Mouse (Mus musculus): ENCODE results near the gene Kmt2b.

GRCm38 (mm10) chr7:30550603-30551002 lies 37.9 kb downstream of the Kmt2b start:
- TF ChIP-seq POLR2A (IDR thresholded peaks at IDR 0.05; ENCODE audit: control insufficient read depth, low read depth, low read length) (no peak), CTCF (IDR thresholded peaks at IDR 0.05; ENCODE audit: control insufficient read depth, insufficient read depth, insufficient replicate concordance, low read depth, low read length) (no peak)

All from testis, adult 2 months (tissue).